Mouse (Mus musculus) natural killer cell, adult 2 months (primary cell): ENCODE data around the gene H2afb2.

Experiments
- DNase-seq, 2 experiments: peaks; one replicate each; pipeline ENCODE4 v3.0.0; 2022; ENCODE audit warnings: low spot score in 2 of 2

H2afb2 gene

DNA sequence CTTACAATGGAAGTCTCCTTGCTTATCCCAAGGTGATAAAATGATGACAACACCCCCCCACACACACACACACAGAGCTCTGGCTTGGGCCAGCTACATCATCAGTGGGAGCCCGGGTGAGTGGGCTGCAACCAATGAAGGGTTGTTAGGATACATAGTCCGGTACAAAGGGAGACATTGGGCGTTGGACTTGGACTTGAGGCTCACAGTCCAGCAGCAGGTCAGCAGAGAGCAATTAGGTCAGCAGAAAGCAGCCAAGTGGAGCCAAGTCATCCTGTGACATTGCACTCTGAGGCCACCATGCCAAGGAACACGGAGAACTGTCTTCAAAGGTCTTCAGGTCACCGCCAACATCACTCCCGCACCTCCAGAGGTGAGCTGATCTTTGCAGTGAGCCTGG lies at the start of gene H2afb2:
H2afb2 (plus strand) TSS at position 301 of the 400 bp plus-strand sequence.
- DNase-seq = no peak
